Mouse (Mus musculus) cerebellum, adult 11-12 months (tissue): ENCODE data around the gene Eml1.

Experiments used
- DNase-seq: peaks from one replicate; pipeline ENCODE4 v3.0.0; 2022

Eml1 gene

DNA sequence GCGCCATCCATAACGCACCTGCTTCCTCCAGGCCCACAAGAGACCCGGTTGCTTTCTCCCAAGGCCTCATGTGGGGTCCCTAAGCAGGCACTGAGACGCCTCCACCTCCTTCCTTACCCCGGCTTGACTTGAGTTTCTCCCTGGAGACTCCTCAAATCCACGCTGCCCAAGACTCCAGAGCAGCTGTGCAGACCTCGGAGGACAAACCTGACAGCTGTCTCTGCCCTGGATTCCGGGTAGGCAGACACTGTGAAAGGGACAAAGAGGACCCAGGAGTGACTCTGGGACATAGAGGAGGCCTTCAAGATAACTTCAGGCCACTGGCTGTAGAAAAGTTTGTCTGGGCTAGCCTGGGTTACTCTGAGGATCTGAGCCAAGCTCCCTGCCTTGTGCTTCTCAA, 3.9 kb downstream of the Eml1 start:
- DNase-seq, result no peak

DNA sequence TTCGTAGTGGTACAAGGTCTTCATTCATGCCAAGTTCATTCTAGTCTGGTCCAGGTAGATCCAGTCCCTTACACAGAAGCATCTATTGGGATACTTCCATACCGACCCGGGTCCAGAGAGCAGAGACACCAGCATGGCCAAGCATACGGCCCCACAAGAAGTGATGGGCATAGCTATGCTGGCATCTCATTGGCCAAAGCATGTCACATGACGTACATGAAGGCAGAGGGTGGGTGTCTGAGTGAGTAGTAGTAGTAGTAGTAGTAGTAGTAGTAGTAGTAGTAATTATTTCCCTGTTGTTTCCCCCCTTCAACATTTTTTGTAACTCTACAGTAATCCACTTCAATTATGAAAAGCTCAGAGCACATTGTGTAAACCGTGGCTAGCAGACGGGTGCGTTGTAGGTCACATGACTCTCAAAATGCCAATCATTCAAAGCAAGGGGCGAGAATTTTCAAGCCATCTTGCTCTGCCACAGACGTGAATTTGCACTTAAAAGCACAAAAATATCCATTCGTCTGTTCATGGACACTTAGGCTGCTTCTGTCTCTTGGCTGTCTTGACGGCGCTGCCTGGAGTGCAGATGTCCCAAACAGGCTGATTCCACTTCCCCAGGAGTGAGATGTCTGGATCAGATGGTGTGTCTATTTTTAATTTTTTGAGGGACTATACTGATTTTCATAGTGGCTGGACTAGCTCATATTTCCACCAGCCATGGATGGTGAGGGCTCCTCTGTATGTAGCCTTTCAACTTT, 7.8 kb downstream of the Eml1 start:
- DNase-seq, result no peak

- no peak for DNase-seq
These were observed 15.9 kb downstream of the Eml1 start for GRCm38 (mm10) chr12:108386476-108387232.

- no peak for DNase-seq
These were observed 19.0 kb downstream of the Eml1 start for GRCm38 (mm10) chr12:108389718-108390117.

DNA sequence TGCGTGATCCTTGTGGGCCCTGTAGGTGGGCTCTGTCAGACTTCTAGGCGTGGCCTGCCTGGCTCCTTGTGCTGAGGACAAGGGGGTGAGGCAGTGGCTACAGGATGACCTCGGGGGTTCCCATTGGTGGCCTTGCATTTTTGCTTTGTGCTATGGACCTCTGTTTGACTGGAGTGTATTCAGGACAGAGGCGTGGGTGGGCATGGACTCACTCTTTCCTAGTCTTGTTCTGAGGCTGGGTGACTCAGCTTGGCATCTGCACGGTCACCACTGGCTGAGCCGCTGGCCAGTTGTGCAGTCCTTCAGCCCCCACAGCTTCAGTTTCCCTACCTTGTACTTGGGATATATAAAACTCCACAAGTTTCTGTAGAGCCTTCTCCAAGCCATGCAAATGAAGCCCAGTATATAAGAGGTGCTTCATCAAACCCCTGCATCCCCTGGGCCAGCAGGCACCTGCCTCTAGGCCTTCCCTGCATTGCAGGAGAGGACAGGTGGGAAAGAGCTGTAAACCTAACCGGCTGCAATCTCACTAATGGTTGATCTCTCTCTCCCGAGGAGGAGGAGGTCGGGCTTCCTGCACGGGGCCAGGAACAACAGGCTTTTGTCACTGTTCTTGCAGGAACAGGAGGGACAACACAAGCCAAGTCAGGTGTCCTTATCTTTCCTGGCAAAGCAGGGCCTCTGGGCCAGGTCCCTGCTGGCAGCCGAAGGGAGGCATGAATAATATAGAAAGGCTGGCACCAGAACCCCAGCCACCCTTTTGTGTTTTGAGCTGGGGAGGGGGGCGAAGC, 21.7 kb downstream of the Eml1 start:
- no peak for DNase-seq

GRCm38 (mm10) chr12:108393082-108393481, 22.3 kb downstream of the Eml1 start:
- no peak for DNase-seq

DNA sequence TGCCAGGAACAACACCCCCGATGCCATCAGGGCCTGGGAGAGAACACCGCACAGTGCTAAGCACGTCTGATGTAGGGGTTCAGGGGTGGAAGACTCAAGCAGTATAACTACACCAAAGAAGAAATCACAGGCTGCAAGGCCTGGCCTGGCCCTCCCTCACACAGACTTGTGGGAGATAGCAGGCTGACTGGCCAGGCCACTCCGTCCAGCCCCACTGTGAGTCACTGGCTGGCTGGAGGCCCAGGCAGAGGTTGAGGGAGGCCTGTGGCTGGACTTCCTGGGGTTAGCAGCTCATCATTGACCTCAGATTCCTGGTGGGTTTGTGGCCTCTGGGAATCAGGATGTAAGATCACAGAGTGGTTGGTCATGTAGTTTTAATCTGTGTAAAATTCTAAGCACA, 22.9 kb downstream of the Eml1 start:
- DNase-seq, result no peak

GRCm38 (mm10) chr12:108394534-108395284, 24.0 kb downstream of the Eml1 start:
- DNase-seq, result no peak

- DNase-seq, result no peak
These were observed 24.5 kb downstream of the Eml1 start for GRCm38 (mm10) chr12:108395285-108395660.

- no peak for DNase-seq
These were observed 25.6 kb downstream of the Eml1 start for GRCm38 (mm10) chr12:108396081-108396947.

GRCm38 (mm10) chr12:108398681-108399080, 27.9 kb downstream of the Eml1 start:
- DNase-seq, result no peak

GRCm38 (mm10) chr12:108399191-108399590, 28.4 kb downstream of the Eml1 start:
- DNase-seq, result peak; percentile 73

DNA sequence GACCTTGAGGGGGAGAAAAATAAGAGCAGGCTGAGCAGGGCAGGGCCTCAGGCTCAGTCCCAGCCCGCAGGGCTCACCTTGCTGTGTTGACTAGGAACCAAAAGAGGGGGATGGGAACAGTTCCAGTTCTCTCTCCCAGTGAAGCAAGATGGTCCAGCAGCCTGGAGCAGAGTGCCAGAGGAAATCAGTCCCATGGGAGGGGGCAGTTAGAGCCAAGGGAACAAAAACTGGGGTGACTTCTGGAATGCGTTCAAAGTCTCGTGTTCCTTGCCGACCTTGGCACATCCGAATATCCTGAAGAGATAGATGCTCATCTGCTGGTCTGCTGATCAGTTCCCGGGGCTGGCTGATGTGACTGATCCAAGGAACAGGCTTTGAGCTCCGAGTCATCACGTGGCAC, 30.2 kb downstream of the Eml1 start:
- no peak for DNase-seq

DNA sequence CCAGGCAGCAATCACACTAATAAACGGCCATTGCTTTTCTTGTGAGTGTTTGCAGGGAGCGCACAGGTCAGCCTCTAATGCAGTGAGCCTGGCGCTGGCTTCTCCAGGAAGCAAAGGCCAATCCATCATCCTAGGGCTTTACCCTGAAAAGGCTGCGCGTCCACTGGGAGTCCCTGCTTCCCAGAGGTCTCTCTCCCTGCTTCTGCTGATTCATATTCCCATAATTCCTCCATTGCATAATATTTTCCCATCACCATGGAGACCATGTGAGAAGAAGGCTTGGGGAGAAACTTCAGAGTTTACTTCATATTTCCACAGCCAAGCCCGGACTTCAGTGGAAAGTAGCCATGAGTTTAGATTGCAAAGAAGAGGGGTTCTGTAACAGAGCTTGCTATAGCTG, 33.2 kb downstream of the Eml1 start:
- no peak for DNase-seq

GRCm38 (mm10) chr12:108409100-108409499, 38.3 kb downstream of the Eml1 start:
- DNase-seq, result no peak

DNA sequence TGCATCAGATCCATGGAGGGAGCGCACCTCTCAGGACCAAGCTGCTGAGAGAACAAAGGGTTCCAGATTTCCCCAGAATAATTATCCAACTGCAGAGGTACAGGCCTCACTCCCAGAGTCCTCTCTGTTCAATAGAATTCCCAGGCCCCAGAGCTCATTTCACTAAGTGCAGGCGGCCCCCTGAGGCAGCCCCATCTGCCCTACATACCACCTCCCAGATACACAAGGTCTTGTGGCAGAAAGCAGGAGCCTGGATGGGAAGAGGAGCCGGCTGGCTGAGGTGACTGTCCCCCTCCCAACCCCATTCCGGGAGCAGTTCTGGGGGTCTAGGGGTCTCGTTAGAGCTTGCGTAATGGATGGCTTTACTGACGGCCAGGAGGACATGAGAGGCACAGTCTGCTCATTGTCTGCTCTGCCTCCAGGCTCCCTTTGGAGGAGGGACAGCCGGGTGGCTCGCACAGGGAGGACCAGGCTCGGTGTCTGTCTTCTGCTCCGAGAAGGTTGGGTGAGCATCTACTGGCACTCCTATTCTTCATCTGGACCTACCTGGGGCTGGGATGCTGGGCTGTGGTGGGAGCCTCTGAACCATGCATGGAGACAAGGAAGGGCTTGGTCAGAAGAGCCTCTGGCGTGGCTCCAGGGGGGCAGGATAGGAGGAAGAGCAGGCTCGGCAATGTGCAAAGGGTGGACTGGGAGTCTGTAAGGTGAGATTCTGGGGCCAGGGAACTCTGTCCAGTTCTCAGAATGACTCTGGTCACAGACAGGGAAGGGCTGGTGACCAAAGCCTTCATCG, 39.9 kb downstream of the Eml1 start:
- DNase-seq, result no peak

DNA sequence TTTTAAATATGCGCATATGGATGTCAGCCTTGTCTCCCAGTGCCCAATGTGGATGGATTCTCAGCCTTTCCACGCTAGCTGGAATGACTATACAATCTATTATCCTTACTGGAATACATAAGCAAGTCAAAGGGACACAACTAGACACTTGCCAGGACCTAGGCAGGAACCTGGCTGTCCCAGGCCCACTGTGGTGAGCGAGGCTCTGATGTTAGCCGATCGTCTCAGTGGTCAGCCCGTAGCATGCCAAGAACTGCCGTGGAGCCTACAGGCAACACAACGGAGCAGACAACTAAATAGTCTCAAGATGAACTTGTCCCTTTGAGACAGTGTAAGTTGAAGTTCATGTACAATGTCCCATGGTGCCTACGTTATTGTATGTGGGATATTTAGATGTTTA, 44.2 kb downstream of the Eml1 start:
- DNase-seq, result no peak

GRCm38 (mm10) chr12:108419570-108419969, 48.8 kb downstream of the Eml1 start:
- no peak for DNase-seq

DNA sequence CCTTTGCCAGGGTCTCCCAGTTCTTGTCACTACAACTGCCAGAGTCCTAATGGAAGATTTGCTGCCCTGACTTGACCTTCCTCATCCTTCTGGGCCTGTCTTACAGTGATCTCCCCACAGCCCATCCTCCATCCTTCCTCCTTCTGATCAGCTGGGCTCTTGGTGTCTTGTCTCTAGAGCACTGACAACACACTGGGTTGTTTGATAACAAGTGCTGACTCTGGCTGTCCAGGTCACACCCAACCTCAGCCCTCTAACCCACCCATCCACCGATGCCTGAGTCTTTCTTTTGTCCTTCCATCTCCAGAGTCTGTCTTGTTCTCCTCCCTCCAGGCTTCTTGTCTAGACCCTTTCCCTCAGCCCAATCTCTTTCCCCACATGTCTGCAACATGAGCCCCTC, 50.7 kb downstream of the Eml1 start:
- DNase-seq, result no peak

- DNase-seq, result peak; percentile 55
These were observed 51.7 kb downstream of the Eml1 start for GRCm38 (mm10) chr12:108422495-108422857.
